Mouse (Mus musculus) hindbrain, postnatal 0 days (tissue): ENCODE measurements around the gene Slc4a10. TPM values are rescaled to one million over a fixed set of nuclear protein-coding genes. Genes with fewer than 3 reads are reported as not detected.

Experiments
- ATAC-seq: fragments of 200-750 bp; cut with Nextera tagmentation; 2 replicates; pipeline ENCODE4 v1.8.0; 2017; ENCODE audit warnings: mild to moderate bottlenecking, moderate TSS enrichment, moderate library complexity
- DNase-seq: peaks from one replicate; pipeline ENCODE4 v3.0.0-alpha.2; 2015; ENCODE audit warnings: low spot score
- H3K27ac ChIP-seq: fragments of 300-500 bp; sonication (generic); 2 replicates; pipeline ENCODE4 v1.5.1; 2014; ENCODE audit warnings: mild to moderate bottlenecking
- H3K27me3 ChIP-seq: fragments of 300-500 bp; sonication (generic); 2 replicates; pipeline ENCODE4 v1.6.1; 2014; ENCODE audit warnings: low read length, mixed read lengths; ENCODE audit not compliant: insufficient read depth
- H3K36me3 ChIP-seq: fragments of 300-500 bp; sonication (generic); 2 replicates; pipeline ENCODE4 v1.6.1; 2014; ENCODE audit warnings: low read length, mixed read lengths; ENCODE audit not compliant: insufficient read depth
- H3K4me1 ChIP-seq: fragments of 300-500 bp; sonication (generic); 2 replicates; pipeline ENCODE4 v1.6.1; 2014; ENCODE audit warnings: antibody characterized with exemption, low read length, mixed read lengths; ENCODE audit not compliant: insufficient read depth
- H3K4me2 ChIP-seq: fragments of 300-500 bp; sonication (generic); 2 replicates; pipeline ENCODE4 v1.6.1; 2014; ENCODE audit warnings: low read depth, mild to moderate bottlenecking, low read length, moderate library complexity, mixed read lengths
- H3K4me3 ChIP-seq: fragments of 300-500 bp; sonication (generic); 2 replicates; pipeline ENCODE4 v1.5.1; 2014; ENCODE audit warnings: low read length
- H3K9ac ChIP-seq: fragments of 300-500 bp; sonication (generic); replicated peaks from 2 replicates; pipeline ENCODE4 v1.6.1; 2014; ENCODE audit warnings: mild to moderate bottlenecking, low read length, moderate library complexity, mixed read lengths
- H3K9me3 ChIP-seq: fragments of 300-500 bp; sonication (generic); 2 replicates; pipeline ENCODE4 v1.6.1; 2016; ENCODE audit warnings: low read length, mixed read lengths
- CTCF ChIP-seq: IDR thresholded peaks from 2 replicates; pipeline ENCODE4 v1.5.1; 2016; ENCODE audit warnings: antibody characterized with exemption, control low read depth, low read depth
- WGBS: fragments of 180-500 bp; shearing (Covaris S2); extraction: QIAGEN DNeasy Blood & Tissue Kit; methylation state at CpG from one replicate; pipeline ENCODE4 v1.1.7; 2014; 5-methylcytosine and 5-hydroxymethylcytosine counted together
- polyA plus RNA-seq: library from polyadenylated mRNA; unstranded; fragments of >200 nt; fragmentation: Nextera tagmentation; extraction: Ambion mirVana; gene quantifications from 2 replicates; pipeline ENCODE4 v1.2.1, GENCODE M21; 2015
- total RNA-seq: library from RNA; depleted of rRNA; stranded (reverse); fragments of >200 nt; gene quantifications from 2 replicates; pipeline ENCODE4 v1.2.3, GENCODE M21; 2014

Slc4a10 gene
- total and polyA plus RNA-seq, 2 experiments from 2014 or later, result 26.8 to 74.4 TPM

- H3K4me1 ChIP-seq, result no peaks in the 10 kb centered on the region
- no peaks in the 10 kb centered on the region for H3K9me3 ChIP-seq
- 44% methylated on average over 6 of the region's 6 CpGs for WGBS
- no peak for TF ChIP-seq CTCF
- no peak for DNase-seq
- no peak overlapping the region for H3K4me3 ChIP-seq
- no peaks in the 10 kb centered on the region for H3K36me3 ChIP-seq
- H3K4me2 ChIP-seq, result no peak overlapping the region
- ATAC-seq, result no peak
- H3K27ac ChIP-seq, result no peak overlapping the region
- H3K9ac ChIP-seq, result no peak overlapping the region
- H3K27me3 ChIP-seq, result no peaks in the 10 kb centered on the region
These were observed 309.5 kb downstream of the Slc4a10 start for GRCm38 (mm10) chr2:62355766-62356165.

- WGBS, result 83% methylated on average over 14 of the region's 14 CpGs
- Histone ChIP-seq H3K4me1 (no peaks in the 10 kb centered on the region), H3K4me3 (no peak overlapping the region), H3K9ac (no peak overlapping the region), H3K4me2 (no peak overlapping the region), H3K27ac (no peak overlapping the region), H3K27me3 (no peaks in the 10 kb centered on the region), H3K9me3 (no peaks in the 10 kb centered on the region), H3K36me3 (no peaks in the 10 kb centered on the region)
- ATAC-seq (no peak; the same call in 1 of the 2 replicates), DNase-seq (no peak)
- no peak for TF ChIP-seq CTCF
These were observed 310.3 kb downstream of the Slc4a10 start for GRCm38 (mm10) chr2:62356606-62357005.

GRCm38 (mm10) chr2:62357259-62357658 lies 311.0 kb downstream of the Slc4a10 start:
- no peak for ATAC-seq
- WGBS, result 89% methylated on average over 7 of the region's 7 CpGs

GRCm38 (mm10) chr2:62360872-62361271 lies 314.6 kb downstream of the Slc4a10 start:
- Histone ChIP-seq H3K4me1 (no peaks in the 10 kb centered on the region), H3K36me3 (no peaks in the 10 kb centered on the region), H3K9ac (no peak overlapping the region), H3K4me3 (no peak overlapping the region), H3K27ac (no peak overlapping the region), H3K9me3 (no peaks in the 10 kb centered on the region), H3K4me2 (no peak overlapping the region), H3K27me3 (no peaks in the 10 kb centered on the region)
- 76% methylated on average over 6 of the region's 6 CpGs for WGBS
- no peak for DNase-seq
- no peak for TF ChIP-seq CTCF
- ATAC-seq, result no peak

More at GRCm38 (mm10) chr2:62357259-62357658, 311.0 kb downstream of the Slc4a10 start:
- no peaks in the 10 kb centered on the region for H3K9me3 ChIP-seq
- DNase-seq, result no peak
- TF ChIP-seq CTCF, result no peak
- H3K4me1 ChIP-seq, result no peaks in the 10 kb centered on the region
- no peak overlapping the region for H3K4me2 ChIP-seq
- no peaks in the 10 kb centered on the region for H3K36me3 ChIP-seq
- no peaks in the 10 kb centered on the region for H3K27me3 ChIP-seq
- no peak overlapping the region for H3K9ac ChIP-seq
- no peak overlapping the region for H3K4me3 ChIP-seq
- H3K27ac ChIP-seq, result no peak overlapping the region

- H3K9me3 ChIP-seq, result no peaks in the 10 kb centered on the region
- no peak for TF ChIP-seq CTCF
- no peak overlapping the region for H3K9ac ChIP-seq
- no peaks in the 10 kb centered on the region for H3K36me3 ChIP-seq
- DNase-seq (no peak), ATAC-seq (no peak)
- 76% methylated on average over 3 of the region's 3 CpGs for WGBS
- H3K4me3 ChIP-seq, result no peak overlapping the region
- H3K4me1 ChIP-seq, result no peaks in the 10 kb centered on the region
- no peaks in the 10 kb centered on the region for H3K27me3 ChIP-seq
- no peak overlapping the region for H3K4me2 ChIP-seq
- no peak overlapping the region for H3K27ac ChIP-seq
These were observed 315.3 kb downstream of the Slc4a10 start for GRCm38 (mm10) chr2:62361514-62361913.

GRCm38 (mm10) chr2:62362211-62362610 lies 315.9 kb downstream of the Slc4a10 start:
- no peak for TF ChIP-seq CTCF
- Histone ChIP-seq H3K4me3 (no peak overlapping the region), H3K27ac (no peak overlapping the region), H3K36me3 (no peaks in the 10 kb centered on the region), H3K4me2 (no peak overlapping the region), H3K4me1 (no peaks in the 10 kb centered on the region), H3K9me3 (no peaks in the 10 kb centered on the region), H3K27me3 (no peaks in the 10 kb centered on the region), H3K9ac (no peak overlapping the region)
- 65% methylated on average over 9 of the region's 9 CpGs for whole genome bisulfite sequencing
- ATAC-seq (no peak), DNase-seq (peak; percentile 19)

- Histone ChIP-seq H3K27me3 (no peaks in the 10 kb centered on the region), H3K4me1 (no peaks in the 10 kb centered on the region), H3K9me3 (no peaks in the 10 kb centered on the region), H3K27ac (no peak overlapping the region), H3K9ac (no peak overlapping the region), H3K36me3 (no peaks in the 10 kb centered on the region), H3K4me2 (no peak overlapping the region), H3K4me3 (no peak overlapping the region)
- no peak for ATAC-seq
- TF ChIP-seq CTCF, result no peak
- no peak for DNase-seq
- WGBS, result 94% methylated on average over 4 of the region's 4 CpGs
These were observed 317.3 kb downstream of the Slc4a10 start for GRCm38 (mm10) chr2:62363606-62364005.
